ENCODE assay signal across 9 mouse cellular contexts in genomic region chrX:18163917-18164624, GRCm38 (mm10). TPM values are rescaled to one million over a fixed set of nuclear protein-coding genes. Genes with fewer than 3 reads are reported as not detected.
DNase-seq lines count a peak whose midpoint lies in the region; ATAC-seq and TF ChIP-seq lines count a peak whose summit lies in the region.
"Had no signal": no experiment of that assay in that cellular context is flagged by ENCODE, and none has a peak within 500 bp of the region (broad histone marks: within the 10 kb centered on the region; RNA-seq: fewer than 3 reads in every experiment).

No protein-coding gene starts in this region.

- peak overlapping the region; percentile 98 for H3K4me3 ChIP-seq in ES-Bruce4 (ENCODE audit: low read depth, low read length)
- H3K4me3 ChIP-seq in heart, embryonic 11.5 days (ENCODE audit: low read depth, low read length): peak overlapping the region; percentile 85
- peak overlapping the region; percentile 77 for H3K4me3 ChIP-seq in kidney, embryonic 14.5 days (ENCODE audit: low read length)
- peak overlapping the region; percentile 82 for H3K4me3 ChIP-seq in lung, postnatal 0 days (ENCODE audit: low read depth, low read length)

- H3K36me3 ChIP-seq in ES-Bruce4 (ENCODE audit: control insufficient read depth, insufficient read depth, low read length, poor library complexity, severe bottlenecking): no peaks in the 10 kb centered on the region
- no peaks in the 10 kb centered on the region for H3K36me3 ChIP-seq in heart, embryonic 11.5 days (ENCODE audit: control insufficient read depth, insufficient read depth, low read length)
- H3K36me3 ChIP-seq in kidney, embryonic 14.5 days (ENCODE audit: control insufficient read depth, insufficient read depth, low read length): no peaks in the 10 kb centered on the region
- H3K36me3 ChIP-seq in lung, postnatal 0 days (ENCODE audit: insufficient read depth, low read length): no peaks in the 10 kb centered on the region

- 3% methylated on average over 10 of the region's 10 CpGs for WGBS in heart, embryonic 11.5 days (ENCODE audit: insufficient replicate concordance)
- WGBS in kidney, embryonic 14.5 days: 5% methylated on average over 10 of the region's 10 CpGs
- 2% methylated on average over 10 of the region's 10 CpGs for WGBS in lung, postnatal 0 days

- no peak for TF ChIP-seq POLR2A in ES-Bruce4 (IDR thresholded peaks at IDR 0.05; ENCODE audit: insufficient read depth, low read length)

- H3K27ac ChIP-seq in ES-Bruce4 (ENCODE audit: insufficient read depth, low read length): peak overlapping the region; percentile 83
- peak overlapping the region; percentile 97 for H3K27ac ChIP-seq in heart, embryonic 11.5 days (ENCODE audit: low read depth, low read length)
- peak overlapping the region; percentile 98 for H3K27ac ChIP-seq in kidney, embryonic 14.5 days (ENCODE audit: low read depth, low read length)
- peak overlapping the region; percentile 97 for H3K27ac ChIP-seq in lung, postnatal 0 days (ENCODE audit: low read length)

- H3K4me1 ChIP-seq in ES-Bruce4 (ENCODE audit: control insufficient read depth, insufficient read depth, low read length): no peaks in the 10 kb centered on the region
- no peaks in the 10 kb centered on the region for H3K4me1 ChIP-seq in heart, embryonic 11.5 days (ENCODE audit: control insufficient read depth, insufficient read depth, low read length)
- H3K4me1 ChIP-seq in kidney, embryonic 14.5 days (ENCODE audit: control insufficient read depth, insufficient read depth, low read length): no peaks in the 10 kb centered on the region
- H3K4me1 ChIP-seq in lung, postnatal 0 days (ENCODE audit: insufficient read depth, low read depth, low read length): no peaks in the 10 kb centered on the region

- ATAC-seq in heart, embryonic 11.5 days (replicated peaks; ENCODE audit: insufficient number of reproducible peaks, low FRiP score, low TSS enrichment): no peak
- ATAC-seq in kidney, embryonic 14.5 days (ENCODE audit: low FRiP score, low TSS enrichment): no peak
- ATAC-seq in lung, postnatal 0 days: no peak
- ATAC-seq in monocyte, adult 5-6 weeks (replicated peaks; ENCODE audit: insufficient number of reproducible peaks, low FRiP score, low TSS enrichment, poor library complexity, severe bottlenecking): no peak

- H3K9me3 ChIP-seq in ES-Bruce4 (replicated peaks; ENCODE audit: control insufficient read depth, insufficient read depth, low read length, poor library complexity, severe bottlenecking): no peaks in the 10 kb centered on the region
- no peaks in the 10 kb centered on the region for H3K9me3 ChIP-seq in heart, embryonic 11.5 days (replicated peaks; ENCODE audit: control insufficient read depth, low read length)
- H3K9me3 ChIP-seq in kidney, embryonic 14.5 days (ENCODE audit: control insufficient read depth, low read length): no peaks in the 10 kb centered on the region
- H3K9me3 ChIP-seq in lung, postnatal 0 days (ENCODE audit: low read length): no peaks in the 10 kb centered on the region

- no peaks in the 10 kb centered on the region for H3K27me3 ChIP-seq in ES-Bruce4 (ENCODE audit: control insufficient read depth, insufficient read depth, low read length, poor library complexity, severe bottlenecking)
- H3K27me3 ChIP-seq in heart, embryonic 11.5 days (ENCODE audit: control insufficient read depth, insufficient read depth, low read length): no peaks in the 10 kb centered on the region
- no peaks in the 10 kb centered on the region for H3K27me3 ChIP-seq in kidney, embryonic 14.5 days (ENCODE audit: control insufficient read depth, insufficient read depth, low read length)
- no peaks in the 10 kb centered on the region for H3K27me3 ChIP-seq in lung, postnatal 0 days (replicated peaks; ENCODE audit: insufficient read depth, low read length)

- peak; percentile 25 for DNase-seq in 3134 (ENCODE audit: extremely low read depth, insufficient read length, low spot score)
- DNase-seq in cerebellum, postnatal 36 days: peak; percentile 10 to 27
- peak; percentile 48 for DNase-seq in lung, postnatal 0 days (ENCODE audit: low spot score)
- DNase-seq in retina, embryonic 14.5 days (ENCODE audit: low spot score): peak; percentile 38

- H3K9ac ChIP-seq in ES-Bruce4 (ENCODE audit: low read depth, poor library complexity, severe bottlenecking): peak overlapping the region; percentile 98
- peak overlapping the region; percentile 93 for H3K9ac ChIP-seq in heart, embryonic 11.5 days (ENCODE audit: low read depth, low read length)
- peak overlapping the region; percentile 95 for H3K9ac ChIP-seq in kidney, embryonic 14.5 days (ENCODE audit: low read depth, low read length)
- peak overlapping the region; percentile 71 for H3K9ac ChIP-seq in lung, postnatal 0 days (replicated peaks; ENCODE audit: low read depth)

- TF ChIP-seq CTCF in ES-Bruce4 (IDR thresholded peaks at IDR 0.05; ENCODE audit: low read depth, low read length): no peak
- TF ChIP-seq CTCF in lung, postnatal 0 days (IDR thresholded peaks at IDR 0.05): no peak

- H3K4me2 ChIP-seq in heart, embryonic 11.5 days: peak overlapping the region; percentile 64
- H3K4me2 ChIP-seq in kidney, embryonic 14.5 days (replicated peaks; ENCODE audit: low read depth, low read length): peak overlapping the region; percentile 46
- H3K4me2 ChIP-seq in lung, postnatal 0 days (replicated peaks; ENCODE audit: low read depth, low read length): peak overlapping the region; percentile 59

- TF ChIP-seq EP300 in ES-Bruce4 (IDR thresholded peaks at IDR 0.05; ENCODE audit: insufficient read depth, low read depth, low read length): no peak
- no peak for TF ChIP-seq EP300 in lung, postnatal 0 days (IDR thresholded peaks at IDR 0.05)

RNA-seq across cellular contexts. Expression of gene Kdm6a, which starts 1.7 kb away (rescaled TPM):
- polyA plus RNA-seq in ES-Bruce4 (2011; ENCODE audit: insufficient read depth, insufficient read length, low read depth, missing spikeins): 49.5 and 55.9 TPM in 2 replicates
- polyA plus RNA-seq in heart, embryonic 11.5 days (2014; fragmentation: Nextera tagmentation; extraction: Ambion mirVana): 25.1 and 27.2 TPM in 2 replicates
- polyA plus RNA-seq in kidney, embryonic 14.5 days (2014; fragmentation: Nextera tagmentation; extraction: Ambion mirVana): 22.4 and 27.1 TPM in 2 replicates
- polyA plus RNA-seq in lung, postnatal 0 days (2015; fragmentation: Nextera tagmentation; extraction: Ambion mirVana): 16.3 and 17.4 TPM in 2 replicates
- 62.3 to 100 TPM (median 89.7 TPM) in 3 replicates for total RNA-seq in monocyte, adult 5-6 weeks (2017)

RNA-seq across cellular contexts. Expression of gene Dusp21, which starts 18.4 kb away (rescaled TPM):
- not detected in 2 replicates for polyA plus RNA-seq in ES-Bruce4 (2011; ENCODE audit: insufficient read depth, insufficient read length, low read depth, missing spikeins)
- not detected in 2 replicates for polyA plus RNA-seq in heart, embryonic 11.5 days (2014; fragmentation: Nextera tagmentation; extraction: Ambion mirVana)
- polyA plus RNA-seq in kidney, embryonic 14.5 days (2014; fragmentation: Nextera tagmentation; extraction: Ambion mirVana): not detected in 2 replicates
- polyA plus RNA-seq in lung, postnatal 0 days (2015; fragmentation: Nextera tagmentation; extraction: Ambion mirVana): not detected in 2 replicates
- total RNA-seq in monocyte, adult 5-6 weeks (2017): 0.75 TPM in 1 of 3 replicates, not detected in the others
- total RNA-seq: hematopoietic stem cell, adult 5-6 weeks had no signal
